Mouse (Mus musculus) hindlimb bud, embryonic 11.5 days (tissue): ENCODE results near the gene Cdh6.
A peak's percentile ranks its signal among the peaks of the same experiment; 100 is the strongest.

ENCODE experiments used
- DNase-seq: peaks from one replicate; pipeline ENCODE4 v3.0.0-alpha.2; 2012; ENCODE audit warnings: low read depth, low spot score; ENCODE audit errors: extremely low spot score

Cdh6 gene

GRCm38 (mm10) chr15:13173071-13173778 lies at the start of gene Cdh6:
Gene Cdh6, minus strand, starts transcription at chr15:13173675.
- peak; percentile 18 for DNase-seq

GRCm38 (mm10) chr15:13219727-13220454 lies 46.4 kb upstream of the Cdh6 start:
- no peak for DNase-seq

GRCm38 (mm10) chr15:13217800-13218199 lies 44.3 kb upstream of the Cdh6 start:
- no peak for DNase-seq

GRCm38 (mm10) chr15:13217161-13217560 lies 43.7 kb upstream of the Cdh6 start:
- DNase-seq, result no peak

GRCm38 (mm10) chr15:13212956-13213355 lies 39.5 kb upstream of the Cdh6 start:
- DNase-seq, result no peak

GRCm38 (mm10) chr15:13212027-13212685 lies 38.7 kb upstream of the Cdh6 start:
- DNase-seq, result no peak

GRCm38 (mm10) chr15:13210186-13210585 lies 36.7 kb upstream of the Cdh6 start:
- no peak for DNase-seq

GRCm38 (mm10) chr15:13208716-13209115 lies 35.2 kb upstream of the Cdh6 start:
- DNase-seq, result no peak

- no peak for DNase-seq
Observed at GRCm38 (mm10) chr15:13196237-13196636, 22.8 kb upstream of the Cdh6 start.

GRCm38 (mm10) chr15:13194048-13194447 lies 20.6 kb upstream of the Cdh6 start:
- DNase-seq, result no peak

- no peak for DNase-seq
Observed at GRCm38 (mm10) chr15:13193076-13193475, 19.6 kb upstream of the Cdh6 start.

GRCm38 (mm10) chr15:13183661-13184060 lies 10.2 kb upstream of the Cdh6 start:
- no peak for DNase-seq

- no peak for DNase-seq
Observed at GRCm38 (mm10) chr15:13181430-13181829, 8.0 kb upstream of the Cdh6 start.

- no peak for DNase-seq
Observed at GRCm38 (mm10) chr15:13181014-13181413, 7.5 kb upstream of the Cdh6 start.

- no peak for DNase-seq
Observed at GRCm38 (mm10) chr15:13175978-13176377, 2.5 kb upstream of the Cdh6 start.

GRCm38 (mm10) chr15:13174618-13174980 lies 1.1 kb upstream of the Cdh6 start:
- peak; percentile 20 for DNase-seq

- DNase-seq, result peak; percentile 6
Observed at GRCm38 (mm10) chr15:13173840-13174617, 554 bp upstream of the Cdh6 start.

- DNase-seq, result peak; percentile 41
Observed at GRCm38 (mm10) chr15:13172365-13173070, 957 bp downstream of the Cdh6 start.

- DNase-seq, result peak; percentile 10
Observed at GRCm38 (mm10) chr15:13171486-13172364, 1.8 kb downstream of the Cdh6 start.
